Mouse (Mus musculus): ENCODE measurements around the gene Ubxn10.
A peak's percentile ranks its signal among the peaks of the same experiment; 100 is the strongest.

The Ubxn10 gene

GRCm38 (mm10) chr4:138700184-138700982, 36.6 kb downstream of the Ubxn10 start:
- DNase-seq = peak; percentile 79

- DNase-seq = no peak
Observed at GRCm38 (mm10) chr4:138698296-138698695, 38.7 kb downstream of the Ubxn10 start.

GRCm38 (mm10) chr4:138697166-138697860, 39.7 kb downstream of the Ubxn10 start:
- DNase-seq = no peak

- DNase-seq = no peak
Observed at GRCm38 (mm10) chr4:138696720-138697119, 40.2 kb downstream of the Ubxn10 start.

GRCm38 (mm10) chr4:138693043-138693692, 43.8 kb downstream of the Ubxn10 start:
- no peak for DNase-seq

- no peak for DNase-seq
Observed at GRCm38 (mm10) chr4:138691443-138692181, 45.4 kb downstream of the Ubxn10 start.

- DNase-seq = no peak
Observed at GRCm38 (mm10) chr4:138690561-138690960, 46.4 kb downstream of the Ubxn10 start.

- DNase-seq = no peak
Observed at GRCm38 (mm10) chr4:138689094-138689512, 47.9 kb downstream of the Ubxn10 start.

- no peak for DNase-seq
Observed at GRCm38 (mm10) chr4:138685813-138686212, 51.2 kb downstream of the Ubxn10 start.

- DNase-seq = no peak
Observed at GRCm38 (mm10) chr4:138682760-138683159, 54.2 kb downstream of the Ubxn10 start.

GRCm38 (mm10) chr4:138680124-138680523, 56.8 kb downstream of the Ubxn10 start:
- DNase-seq = no peak

- DNase-seq = peak; percentile 63
Observed at GRCm38 (mm10) chr4:138677579-138677978, 59.4 kb downstream of the Ubxn10 start.

GRCm38 (mm10) chr4:138676480-138676879, 60.5 kb downstream of the Ubxn10 start:
- DNase-seq = no peak

- no peak for DNase-seq
Observed at GRCm38 (mm10) chr4:138672160-138672559, 64.8 kb downstream of the Ubxn10 start.

GRCm38 (mm10) chr4:138670093-138670889, 66.7 kb downstream of the Ubxn10 start:
- DNase-seq = no peak

- DNase-seq = no peak
Observed at GRCm38 (mm10) chr4:138666521-138666920, 70.4 kb downstream of the Ubxn10 start.

GRCm38 (mm10) chr4:138659936-138660602, 76.9 kb downstream of the Ubxn10 start:
- no peak for DNase-seq

All from cerebellum, adult 9-10 months (tissue).